Mouse (Mus musculus): ENCODE data around the gene Bmp5. TPM values are rescaled to one million over a fixed set of nuclear protein-coding genes. Genes with fewer than 3 reads are reported as not detected.
"Not testable (repeated sequence)": the region's sequence is repeated elsewhere in the genome, so short reads cannot be mapped to it uniquely, and the experiment has no call there.

Gene Bmp5
- 1 to 10 TPM; 2.1 to 2.5 TPM for total RNA-seq (2021)

DNA sequence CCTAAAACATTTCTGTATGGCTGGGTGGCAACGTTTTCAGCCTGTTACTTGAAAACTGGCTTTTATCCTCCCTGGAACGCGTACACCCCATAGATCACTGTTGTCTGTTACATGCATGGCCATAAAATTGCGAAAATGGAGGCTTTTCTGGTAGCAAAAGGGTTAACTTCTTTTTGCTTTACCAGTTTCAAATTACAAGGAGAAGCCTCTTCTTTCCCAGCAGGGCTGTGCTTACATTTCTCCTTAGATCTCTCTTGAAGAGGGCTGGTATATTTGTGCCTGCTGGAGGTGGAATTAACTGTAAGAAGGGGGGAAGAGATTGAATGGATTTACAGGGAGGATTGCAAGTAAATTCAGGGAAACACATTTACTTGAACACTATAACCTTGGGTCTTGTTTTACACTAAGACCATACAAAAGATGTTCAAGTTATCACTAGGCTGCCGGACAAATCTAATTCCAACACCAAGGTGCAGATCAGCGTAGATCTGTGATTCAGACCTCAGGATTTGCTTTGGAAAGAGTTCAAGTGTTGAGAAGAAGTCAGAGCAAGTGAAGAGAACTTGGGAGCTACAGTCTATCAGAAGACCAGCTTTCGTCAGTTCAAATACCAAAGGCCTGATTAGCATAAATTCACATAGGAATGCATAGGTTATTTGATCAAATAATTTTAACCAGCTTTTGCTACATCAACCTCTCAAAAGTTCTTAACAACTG, at the start of gene Bmp5:
Gene Bmp5 (plus strand): TSS at position 236 of the 717 bp plus-strand sequence.
- DNase-seq: no peak
- intact Hi-C loops (cut with DNase I): no loop called here

DNA sequence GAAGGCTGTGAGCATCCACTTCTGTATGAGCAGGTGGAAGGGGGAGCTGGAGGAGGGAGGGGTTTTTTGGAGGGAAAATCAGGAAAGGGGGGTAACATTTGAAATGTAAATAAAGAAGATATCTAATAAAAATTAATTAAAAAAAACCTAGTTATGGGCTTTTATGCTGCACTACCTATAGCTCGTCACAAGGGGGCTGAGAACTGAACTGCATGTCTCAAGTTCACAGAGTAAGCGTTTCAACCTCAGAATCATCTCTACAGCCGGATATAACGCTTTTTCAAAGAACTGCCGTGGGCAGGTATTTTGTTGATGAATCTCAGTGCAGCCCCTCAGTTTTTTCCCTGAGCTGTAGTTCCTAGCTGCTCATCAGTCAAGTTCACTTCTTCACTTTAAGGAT, 15.1 kb upstream of the Bmp5 start:
- no peak for DNase-seq
- intact Hi-C loops (cut with DNase I): loop anchor here (2.0 to 5.0 kb wide), 2 partner anchors 363 to 477 kb away; no protein-coding TSS in a partner anchor

GRCm38 (mm10) chr9:75761567-75761966, 13.6 kb upstream of the Bmp5 start:
- DNase-seq: no peak
- intact Hi-C loops (cut with DNase I): loop anchor here (2.0 to 5.0 kb wide), 2 partner anchors 361 to 476 kb away; no protein-coding TSS in a partner anchor

GRCm38 (mm10) chr9:75762487-75762886, 12.7 kb upstream of the Bmp5 start:
- DNase-seq: no peak
- intact Hi-C loops (cut with DNase I): loop anchor here (5.0 kb wide), 1 partner anchor 475 kb away; no protein-coding TSS in a partner anchor

DNA sequence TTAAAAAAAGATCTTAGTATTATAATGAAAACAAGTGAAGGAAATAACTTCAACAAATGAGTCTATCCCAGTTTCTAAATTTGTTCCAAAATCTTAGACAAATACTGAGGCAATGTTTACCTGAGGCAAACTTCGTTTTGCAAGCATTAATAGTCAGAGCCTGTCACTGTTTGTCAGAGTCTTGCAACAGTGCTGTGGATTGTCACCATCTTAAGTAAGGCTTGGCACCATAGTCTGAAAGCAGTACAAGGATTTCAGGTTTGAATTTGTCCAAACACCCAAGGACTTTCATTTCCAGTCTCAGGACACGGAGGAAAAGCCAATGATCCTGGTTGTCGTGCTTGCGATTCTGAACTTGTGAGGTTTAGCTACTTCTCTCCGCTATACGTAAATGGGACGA, 10.4 kb upstream of the Bmp5 start:
- no peak for DNase-seq
- intact Hi-C loops (cut with DNase I): loop anchor here (5.0 kb wide), 1 partner anchor 473 kb away; no protein-coding TSS in a partner anchor

GRCm38 (mm10) chr9:75766521-75766920, 8.6 kb upstream of the Bmp5 start:
- DNase-seq: peak; percentile 42
- intact Hi-C loops (cut with DNase I): no loop called here

DNA sequence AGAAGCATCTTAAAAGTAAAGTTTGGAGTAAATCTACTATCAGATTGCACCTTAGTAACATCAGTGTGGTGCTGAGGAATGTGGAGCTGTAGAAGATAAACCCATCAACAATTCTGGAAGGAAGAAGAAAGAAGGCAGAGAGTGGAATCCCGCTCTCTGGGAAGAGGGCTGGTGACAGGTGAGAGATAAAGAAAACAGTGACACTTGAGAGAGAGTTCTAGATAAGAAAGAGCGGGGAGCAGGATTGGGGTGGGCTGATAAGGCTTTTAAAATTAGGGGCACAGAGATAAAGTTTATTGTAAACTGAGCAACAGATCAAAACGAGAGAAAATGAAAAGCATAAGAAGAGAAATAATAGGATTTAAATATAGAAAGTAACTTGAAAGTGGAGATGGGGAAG, 6.1 kb upstream of the Bmp5 start:
- intact Hi-C loops (cut with DNase I): no loop called here
- no peak for DNase-seq

DNA sequence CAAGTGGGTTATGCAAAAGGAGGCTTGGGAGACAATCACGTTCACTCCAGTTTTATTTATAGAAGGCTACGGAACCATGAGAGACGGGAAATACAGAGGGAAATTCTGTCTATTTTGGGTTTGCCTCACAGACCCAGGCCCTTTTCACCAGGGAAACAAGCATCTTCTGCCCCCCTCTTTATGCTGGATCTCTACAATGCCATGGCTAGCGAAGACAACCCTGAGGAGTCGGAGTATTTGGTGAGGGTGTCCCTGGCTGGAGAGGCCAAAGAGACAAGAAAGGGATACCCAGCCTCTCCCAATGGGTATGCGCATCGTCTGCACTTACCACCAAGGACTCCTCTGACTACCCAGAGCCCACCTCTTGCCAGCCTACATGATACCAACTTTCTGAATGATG, 989 bp downstream of the Bmp5 start:
- DNase-seq: no peak
- intact Hi-C loops (cut with DNase I): no loop called here

DNA sequence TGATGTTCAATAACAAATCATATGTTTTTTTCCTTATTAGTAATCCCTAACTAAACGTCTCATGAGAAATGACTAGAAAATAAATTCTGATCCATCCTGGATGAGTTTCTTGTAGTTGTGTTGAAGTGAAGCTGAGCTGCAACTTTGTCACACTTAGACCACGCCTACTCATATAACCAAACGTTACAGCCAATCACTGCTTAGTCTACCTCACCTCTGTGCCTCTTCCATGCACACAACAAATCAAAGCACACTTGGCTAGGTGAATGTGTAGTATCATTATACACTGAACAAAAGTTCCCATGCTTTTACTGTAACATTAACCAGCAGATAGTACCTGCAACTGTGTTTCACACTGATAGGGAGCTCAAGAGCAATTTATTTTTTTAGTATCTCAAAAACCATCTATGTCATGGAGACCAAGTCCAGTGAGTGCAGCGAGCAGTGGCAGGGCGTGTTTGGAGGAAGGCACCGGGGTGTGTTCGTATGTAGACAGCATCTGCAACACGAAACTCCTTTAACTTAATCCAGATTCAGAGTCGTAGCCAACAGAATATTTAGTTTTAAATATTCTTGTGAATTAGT, 3.7 kb downstream of the Bmp5 start:
- DNase-seq: no peak
- intact Hi-C loops (cut with DNase I): no loop called here

- DNase-seq: no peak
- intact Hi-C loops (cut with DNase I): no loop called here
These were observed 5.6 kb downstream of the Bmp5 start for GRCm38 (mm10) chr9:75780558-75781276.

GRCm38 (mm10) chr9:75781600-75781999, 6.4 kb downstream of the Bmp5 start:
- DNase-seq: no peak
- intact Hi-C loops (cut with DNase I): no loop called here

DNA sequence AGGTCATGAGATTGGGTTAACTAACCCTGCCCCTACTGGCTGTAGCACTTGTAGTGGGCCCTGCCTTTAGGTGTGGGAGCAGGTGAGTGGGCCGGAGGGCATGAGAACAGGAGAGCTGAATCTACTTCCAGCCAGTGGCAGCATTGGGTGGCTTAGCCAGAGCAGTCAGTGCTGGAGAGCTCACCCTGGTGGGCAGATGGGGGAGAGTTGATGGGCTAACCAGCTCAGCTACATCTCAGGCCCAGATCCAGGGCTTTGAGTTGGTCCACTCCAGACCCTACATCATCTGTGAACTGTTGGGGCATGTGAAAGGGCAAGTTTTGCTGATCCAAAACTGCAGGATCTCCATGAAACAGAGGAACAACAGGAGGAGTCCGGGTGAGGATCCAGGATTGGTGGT, 8.4 kb downstream of the Bmp5 start:
- intact Hi-C loops (cut with DNase I): no loop called here
- no peak for DNase-seq

- intact Hi-C loops (cut with DNase I): no loop called here
These were observed 10.8 kb downstream of the Bmp5 start for GRCm38 (mm10) chr9:75785959-75786358.

GRCm38 (mm10) chr9:75787121-75787520, 12.0 kb downstream of the Bmp5 start:
- intact Hi-C loops (cut with DNase I): no loop called here
- no peak for DNase-seq

More at GRCm38 (mm10) chr9:75785959-75786358, 10.8 kb downstream of the Bmp5 start:
- no peak for DNase-seq

DNA sequence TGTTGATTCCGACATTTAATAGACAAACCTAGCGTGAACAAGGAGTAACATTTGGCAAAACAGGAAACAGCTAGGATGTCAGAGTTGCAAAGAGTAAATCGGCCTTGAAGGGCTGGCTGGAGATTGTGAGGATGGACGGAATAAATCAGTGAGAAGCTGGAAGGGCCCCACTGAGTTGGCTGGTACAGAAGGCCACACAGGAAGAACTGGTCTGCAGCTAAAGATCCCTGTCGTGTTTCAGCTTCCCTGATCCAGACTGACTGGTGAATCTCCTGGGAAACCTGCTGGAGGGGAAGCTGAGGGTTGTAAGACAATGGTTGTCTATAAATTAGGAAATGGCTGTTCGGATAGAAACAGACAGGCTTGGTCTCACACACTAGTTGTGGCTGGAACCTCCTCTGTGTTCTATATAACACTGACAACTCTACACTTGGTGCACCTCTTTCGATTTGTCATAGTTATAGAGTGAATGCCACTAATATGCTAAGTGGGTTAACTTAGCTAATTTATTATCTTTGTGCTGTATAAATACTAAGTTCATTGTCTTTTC, 14.8 kb downstream of the Bmp5 start:
- intact Hi-C loops (cut with DNase I): no loop called here
- peak; percentile 65 for DNase-seq

GRCm38 (mm10) chr9:75804940-75805339, 29.8 kb downstream of the Bmp5 start:
- intact Hi-C loops (cut with DNase I): no loop called here
- DNase-seq: no peak

DNA sequence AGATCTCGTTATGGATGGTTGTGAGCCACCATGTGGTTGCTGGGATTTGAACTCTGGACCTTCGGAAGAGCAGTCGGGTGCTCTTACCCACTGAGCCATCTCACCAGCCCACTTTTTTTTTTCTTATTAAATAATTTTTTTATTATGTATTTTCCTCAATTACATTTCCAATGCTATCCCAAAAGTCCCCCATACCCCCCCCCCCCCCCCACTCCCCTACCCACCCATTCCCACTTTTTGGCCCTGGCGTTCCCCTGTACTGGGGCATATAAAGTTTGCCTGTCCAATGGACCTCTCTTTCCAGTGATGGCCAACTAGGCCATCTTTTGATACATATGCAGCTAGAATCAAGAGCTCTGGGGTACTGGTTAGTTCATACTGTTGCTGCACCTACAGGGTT, 33.0 kb downstream of the Bmp5 start:
- DNase-seq; intact Hi-C loops (cut with DNase I): not testable (repeated sequence)

- DNase-seq: no peak
- intact Hi-C loops (cut with DNase I): no loop called here
These were observed 33.5 kb downstream of the Bmp5 start for GRCm38 (mm10) chr9:75808659-75809058.

GRCm38 (mm10) chr9:75815161-75815560, 40.0 kb downstream of the Bmp5 start:
- intact Hi-C loops (cut with DNase I): no loop called here
- DNase-seq: no peak

DNA sequence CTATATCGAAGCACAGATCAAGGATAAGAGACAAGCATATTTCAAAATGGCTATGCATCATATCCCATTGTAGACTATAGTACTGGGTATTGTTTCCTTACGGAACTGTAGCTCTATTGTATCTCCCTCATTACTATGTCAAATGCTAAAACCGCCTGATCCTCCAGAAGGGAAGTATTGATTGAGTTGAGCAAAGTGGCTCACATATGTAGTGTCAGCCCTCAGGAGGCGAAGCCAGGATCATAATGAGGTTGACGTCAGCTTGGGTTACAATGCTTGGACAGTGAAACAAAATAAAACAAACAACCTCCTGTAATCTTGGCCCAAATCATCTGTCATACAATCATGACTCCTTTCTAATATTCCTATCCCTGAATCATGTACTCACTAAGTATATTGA, 43.2 kb downstream of the Bmp5 start:
- intact Hi-C loops (cut with DNase I): no loop called here
- no peak for DNase-seq

GRCm38 (mm10) chr9:75832468-75832867, 57.3 kb downstream of the Bmp5 start:
- intact Hi-C loops (cut with DNase I): no loop called here
- no peak for DNase-seq

All from left cerebral cortex, postnatal 4 days (tissue).